Mouse (Mus musculus): ENCODE results near the gene Snrpg.
"Not testable (repeated sequence)": the region's sequence is repeated elsewhere in the genome, so short reads cannot be mapped to it uniquely, and the experiment has no call there.

Gene Snrpg

GRCm38 (mm10) chr6:86366853-86367249, 4.3 kb upstream of the Snrpg start:
- DNase-seq (ENCODE audit: low spot score in 2 of 2), result no peak

GRCm38 (mm10) chr6:86368479-86368878, 2.6 kb upstream of the Snrpg start:
- DNase-seq (ENCODE audit: low spot score in 2 of 2), result no peak

- no peak for DNase-seq (ENCODE audit: low spot score in 2 of 2)
Observed at GRCm38 (mm10) chr6:86370093-86370713, 901 bp upstream of the Snrpg start.

GRCm38 (mm10) chr6:86371340-86371911, 322 bp downstream of the Snrpg start:
- peak; percentile 96 to 97 for DNase-seq (ENCODE audit: low spot score in 2 of 2)

GRCm38 (mm10) chr6:86371950-86372516, 929 bp downstream of the Snrpg start:
- DNase-seq (ENCODE audit: low spot score in 2 of 2), result no peak

- DNase-seq (ENCODE audit: low spot score in 2 of 2), result no peak
Observed at GRCm38 (mm10) chr6:86373556-86373955, 2.5 kb downstream of the Snrpg start.

GRCm38 (mm10) chr6:86378341-86378740, 7.2 kb downstream of the Snrpg start:
- no peak for DNase-seq (ENCODE audit: low spot score in 2 of 2)

GRCm38 (mm10) chr6:86380112-86380511, 9.0 kb downstream of the Snrpg start:
- DNase-seq (ENCODE audit: low spot score in 2 of 2), result not testable (repeated sequence)

GRCm38 (mm10) chr6:86382551-86382950, 11.4 kb downstream of the Snrpg start:
- no peak for DNase-seq (ENCODE audit: low spot score in 2 of 2)

- no peak for DNase-seq (ENCODE audit: low spot score in 2 of 2)
Observed at GRCm38 (mm10) chr6:86383370-86383769, 12.3 kb downstream of the Snrpg start.

GRCm38 (mm10) chr6:86384692-86385091, 13.6 kb downstream of the Snrpg start:
- no peak for DNase-seq (ENCODE audit: low spot score in 2 of 2)

- DNase-seq (ENCODE audit: low spot score in 2 of 2), result no peak
Observed at GRCm38 (mm10) chr6:86385362-86386104, 14.4 kb downstream of the Snrpg start.

GRCm38 (mm10) chr6:86387313-86387712, 16.2 kb downstream of the Snrpg start:
- no peak for DNase-seq (ENCODE audit: low spot score in 2 of 2)

GRCm38 (mm10) chr6:86388461-86388860, 17.4 kb downstream of the Snrpg start:
- DNase-seq (ENCODE audit: low spot score in 2 of 2), result no peak

- no peak for DNase-seq (ENCODE audit: low spot score in 2 of 2)
Observed at GRCm38 (mm10) chr6:86391326-86391725, 20.2 kb downstream of the Snrpg start.

- DNase-seq (ENCODE audit: low spot score in 2 of 2), result no peak
Observed at GRCm38 (mm10) chr6:86393187-86393586, 22.1 kb downstream of the Snrpg start.

- no peak for DNase-seq (ENCODE audit: low spot score in 2 of 2)
Observed at GRCm38 (mm10) chr6:86394078-86394720, 23.1 kb downstream of the Snrpg start.

GRCm38 (mm10) chr6:86395021-86395420, 23.9 kb downstream of the Snrpg start:
- no peak for DNase-seq (ENCODE audit: low spot score in 2 of 2)

GRCm38 (mm10) chr6:86395969-86396368, 24.9 kb downstream of the Snrpg start:
- no peak for DNase-seq (ENCODE audit: low spot score in 2 of 2)

GRCm38 (mm10) chr6:86396581-86397256, 25.6 kb downstream of the Snrpg start, which contains the start of gene Pcyox1:
TSS of gene Pcyox1 (minus strand) at chr6:86397154.
- peak; percentile 90 to 92 for DNase-seq (ENCODE audit: low spot score in 2 of 2)

- DNase-seq (ENCODE audit: low spot score in 2 of 2), result peak in 1 of 2 experiments; percentile 8
Observed at GRCm38 (mm10) chr6:86397257-86397980, 26.3 kb downstream of the Snrpg start.
